Comparison of ENCODE assay signal across 10 mouse cellular contexts in genomic region chr19:28608277-28608676, GRCm38 (mm10).
DNase-seq lines count a peak whose midpoint lies in the region; ATAC-seq lines count a peak whose summit lies in the region.
"Had no signal": no experiment of that assay in that cellular context is flagged by ENCODE, and none has a peak within 500 bp of the region (broad histone marks: within the 10 kb centered on the region; RNA-seq: fewer than 3 reads in every experiment).

No protein-coding gene starts in this region.

- H3K36me3 ChIP-seq in forebrain, embryonic 15.5 days: no peaks in the 10 kb centered on the region
- H3K36me3 ChIP-seq in forebrain, embryonic 12.5 days (replicated peaks): no peaks in the 10 kb centered on the region
- no peaks in the 10 kb centered on the region for H3K36me3 ChIP-seq in heart, embryonic 10.5 days
- H3K36me3 ChIP-seq in midbrain, embryonic 10.5 days: no peaks in the 10 kb centered on the region
- H3K36me3 ChIP-seq: liver, embryonic 15.5 days had no signal

- no peak overlapping the region for H3K4me3 ChIP-seq in forebrain, embryonic 15.5 days
- no peak overlapping the region for H3K4me3 ChIP-seq in forebrain, embryonic 12.5 days (replicated peaks)
- no peak overlapping the region for H3K4me3 ChIP-seq in heart, embryonic 10.5 days
- no peak overlapping the region for H3K4me3 ChIP-seq in midbrain, embryonic 10.5 days
- H3K4me3 ChIP-seq: heart, adult 2 months; liver, embryonic 15.5 days had no signal

- peak; percentile 74 for DNase-seq in adipocyte (ENCODE audit: low spot score)
- no peak for DNase-seq in heart, embryonic 10.5 days (ENCODE audit: low spot score)
- DNase-seq in midbrain, embryonic 10.5 days (ENCODE audit: low spot score): no peak
- no peak for DNase-seq in urinary bladder, adult 2 months (ENCODE audit: low spot score)
- no peak for DNase-seq in ovary, adult 18-20 months (ENCODE audit: low spot score)
- DNase-seq in B cell, adult 2 months: no peak

- no peak overlapping the region for H3K27ac ChIP-seq in forebrain, embryonic 15.5 days (replicated peaks)
- H3K27ac ChIP-seq in forebrain, embryonic 12.5 days: no peak overlapping the region
- H3K27ac ChIP-seq in heart, embryonic 10.5 days: peak overlapping the region; percentile 1; the same call in 1 of the 2 replicates
- peak overlapping the region; percentile 55 for H3K27ac ChIP-seq in midbrain, embryonic 10.5 days (replicated peaks)
- H3K27ac ChIP-seq: heart, adult 2 months; liver, embryonic 15.5 days had no signal

- no peaks in the 10 kb centered on the region for H3K9me3 ChIP-seq in forebrain, embryonic 15.5 days
- no peaks in the 10 kb centered on the region for H3K9me3 ChIP-seq in forebrain, embryonic 12.5 days
- no peaks in the 10 kb centered on the region for H3K9me3 ChIP-seq in heart, embryonic 10.5 days
- H3K9me3 ChIP-seq in midbrain, embryonic 10.5 days (replicated peaks): no peaks in the 10 kb centered on the region
- H3K9me3 ChIP-seq: liver, embryonic 15.5 days had no signal

- 0 out of 2 replicates have a peak, but pooled peaks have one; percentile 32 for ATAC-seq in forebrain, embryonic 15.5 days (replicated peaks)
- ATAC-seq in forebrain, embryonic 12.5 days (ENCODE audit: low FRiP score): no peak

- H3K4me1 ChIP-seq in forebrain, embryonic 15.5 days: 0 out of 2 replicates have a peak, but pooled peaks cover 2% of the 10 kb centered on the region
- H3K4me1 ChIP-seq in forebrain, embryonic 12.5 days: peaks cover 14% of the 10 kb centered on the region; the same call in 1 of the 2 replicates
- peaks cover 10% of the 10 kb centered on the region; the same call in 1 of the 2 replicates for H3K4me1 ChIP-seq in heart, embryonic 10.5 days
- peaks cover 29% of the 10 kb centered on the region for H3K4me1 ChIP-seq in midbrain, embryonic 10.5 days
- H3K4me1 ChIP-seq: liver, embryonic 15.5 days had no signal

- H3K9ac ChIP-seq in forebrain, embryonic 15.5 days (replicated peaks): no peak overlapping the region
- H3K9ac ChIP-seq in forebrain, embryonic 12.5 days: no peak overlapping the region
- H3K9ac ChIP-seq: liver, embryonic 15.5 days had no signal

- H3K4me2 ChIP-seq in forebrain, embryonic 15.5 days (replicated peaks): no peak overlapping the region
- no peak overlapping the region for H3K4me2 ChIP-seq in forebrain, embryonic 12.5 days
- H3K4me2 ChIP-seq: liver, embryonic 15.5 days had no signal

- WGBS in forebrain, embryonic 15.5 days: 59% methylated on average over 6 of the region's 6 CpGs
- WGBS in forebrain, embryonic 12.5 days: 78% methylated on average over 6 of the region's 6 CpGs
- 57% methylated on average over 6 of the region's 6 CpGs for WGBS in heart, embryonic 10.5 days
- 75% methylated on average over 6 of the region's 6 CpGs for WGBS in midbrain, embryonic 10.5 days

- no peaks in the 10 kb centered on the region for H3K27me3 ChIP-seq in forebrain, embryonic 15.5 days
- no peaks in the 10 kb centered on the region for H3K27me3 ChIP-seq in forebrain, embryonic 12.5 days
- no peaks in the 10 kb centered on the region for H3K27me3 ChIP-seq in heart, embryonic 10.5 days (ENCODE audit: insufficient read depth, poor library complexity, severe bottlenecking)
- peaks cover 25% of the 10 kb centered on the region; the same call in 1 of the 2 replicates for H3K27me3 ChIP-seq in midbrain, embryonic 10.5 days (ENCODE audit: low read depth, poor library complexity, severe bottlenecking)
- H3K27me3 ChIP-seq: liver, embryonic 15.5 days had no signal

Comparison
In these comparisons a context has a peak if more than half of its experiments do, and no peak if none do; other contexts are left out.
1. H3K27ac ChIP-seq: peak in heart, embryonic 10.5 days (single experiment) and midbrain, embryonic 10.5 days (single experiment); none in forebrain, embryonic 15.5 days (single experiment) and forebrain, embryonic 12.5 days (single experiment).